Mouse (Mus musculus) limb, embryonic 13.5 days (tissue): ENCODE data around the gene Sh3pxd2a. TPM values are rescaled to one million over a fixed set of nuclear protein-coding genes. Genes with fewer than 3 reads are reported as not detected.
A peak's percentile ranks its signal among the peaks of the same experiment; 100 is the strongest.

Experiments used
- ATAC-seq: fragments of 200-750 bp; cut with Nextera tagmentation; 2 replicates; pipeline ENCODE4 v1.8.0; 2017; ENCODE audit warnings: low read depth, moderate number of reproducible peaks, moderate TSS enrichment; ENCODE audit not compliant: low FRiP score
- H3K27ac ChIP-seq: fragments of 300-500 bp; sonication (generic); 2 replicates; pipeline ENCODE4 v1.5.1; 2015; ENCODE audit warnings: inconsistent platforms, mild to moderate bottlenecking, moderate library complexity
- H3K27me3 ChIP-seq: fragments of 300-500 bp; sonication (generic); 2 replicates; pipeline ENCODE4 v1.6.1; 2015; ENCODE audit warnings: mild to moderate bottlenecking, inconsistent platforms
- H3K36me3 ChIP-seq: fragments of 300-500 bp; sonication (generic); 2 replicates; pipeline ENCODE4 v1.6.1; 2015; ENCODE audit warnings: inconsistent platforms, mild to moderate bottlenecking, moderate library complexity
- H3K4me1 ChIP-seq: fragments of 300-500 bp; sonication (generic); 2 replicates; pipeline ENCODE4 v1.6.1; 2015; ENCODE audit warnings: inconsistent platforms
- H3K4me2 ChIP-seq: fragments of 300-500 bp; sonication (generic); replicated peaks from 2 replicates; pipeline ENCODE4 v1.6.1; 2015; ENCODE audit warnings: inconsistent platforms, mild to moderate bottlenecking, moderate library complexity
- H3K4me3 ChIP-seq: fragments of 300-500 bp; sonication (generic); 2 replicates; pipeline ENCODE4 v1.5.1; 2015; ENCODE audit warnings: moderate library complexity, mild to moderate bottlenecking, inconsistent platforms
- H3K9ac ChIP-seq: fragments of 300-500 bp; sonication (generic); 2 replicates; pipeline ENCODE4 v1.6.1; 2015; ENCODE audit warnings: mild to moderate bottlenecking, inconsistent platforms
- H3K9me3 ChIP-seq: fragments of 300-500 bp; sonication (generic); 2 replicates; pipeline ENCODE4 v1.6.1; 2016; ENCODE audit warnings: inconsistent platforms
- WGBS: fragments of 180-500 bp; shearing (Covaris S2); methylation state at CpG from one replicate; pipeline ENCODE4 v1.1.7; 2015; 5-methylcytosine and 5-hydroxymethylcytosine counted together
- polyA plus RNA-seq: library from polyadenylated mRNA; unstranded; fragments of >200 nt; fragmentation: Nextera tagmentation; extraction: Ambion mirVana; gene quantifications from 2 replicates; pipeline ENCODE4 v1.2.1, GENCODE M21; 2015

Sh3pxd2a gene
- polyA plus RNA-seq, 1 experiment from 2014 or later, result 10.1 TPM

DNA sequence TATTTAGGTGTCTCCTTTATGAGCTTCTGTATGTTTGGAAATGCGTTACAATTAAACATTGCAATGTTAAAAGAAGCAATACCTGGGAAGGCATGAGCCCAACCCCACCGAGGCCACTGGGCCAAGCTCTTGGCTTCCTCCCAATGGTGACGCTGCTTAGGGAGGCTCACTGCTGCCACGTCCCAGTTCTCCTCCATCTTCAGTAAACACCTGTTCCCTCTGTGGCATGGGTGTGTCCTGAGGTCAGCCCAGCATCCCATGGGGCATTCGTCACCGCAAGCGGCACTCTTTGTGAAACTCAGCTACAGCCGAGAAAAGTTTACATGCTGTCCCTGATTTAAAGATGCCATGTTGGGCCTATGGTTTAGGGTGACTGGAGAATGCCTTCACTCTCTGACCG lies 23.4 kb upstream of the Sh3pxd2a start:
- ATAC-seq, result no peak
- Histone ChIP-seq H3K27ac (no peak overlapping the region), H3K27me3 (no peaks in the 10 kb centered on the region)

DNA sequence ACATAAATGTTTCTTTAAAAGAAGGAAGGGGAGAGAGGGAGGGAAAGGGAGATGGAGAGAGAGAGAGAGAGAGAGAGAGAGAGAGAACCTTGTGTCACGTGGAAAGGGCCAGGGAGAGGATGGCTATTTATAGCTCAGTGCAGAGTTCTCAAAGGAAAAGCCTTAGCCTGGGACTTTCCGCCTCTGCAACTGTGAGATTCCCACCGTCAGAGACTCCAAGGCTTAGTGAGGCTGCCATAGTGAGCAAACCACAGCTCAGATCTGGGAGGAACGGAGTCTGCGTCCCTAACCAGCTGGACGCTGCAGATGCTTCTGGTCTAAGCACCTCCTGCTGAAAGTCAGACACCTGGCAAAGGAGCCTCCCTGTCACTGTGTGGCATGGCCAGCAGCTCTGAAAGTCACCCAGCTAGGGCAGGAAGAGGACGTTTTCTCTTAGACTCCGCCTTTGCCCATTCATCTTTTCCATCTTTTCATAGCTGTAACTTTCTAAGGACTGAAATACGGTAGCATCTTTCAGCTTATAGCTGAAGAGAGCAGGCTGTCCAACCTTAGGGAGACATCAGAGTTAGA lies 21.9 kb upstream of the Sh3pxd2a start:
- peaks cover 16% of the 10 kb centered on the region for H3K4me1 ChIP-seq
- H3K4me2 ChIP-seq, result peak overlapping the region; percentile 17; the same call in 1 of the 2 replicates
- ATAC-seq, result no peak
- no peak overlapping the region for H3K27ac ChIP-seq
- no peak overlapping the region for H3K4me3 ChIP-seq
- H3K36me3 ChIP-seq, result no peaks in the 10 kb centered on the region
- H3K9me3 ChIP-seq, result peaks cover 8% of the 10 kb centered on the region
- H3K27me3 ChIP-seq, result no peaks in the 10 kb centered on the region
- H3K9ac ChIP-seq, result no peak overlapping the region
- WGBS, result 38% methylated on average over 9 of the region's 9 CpGs

More for the DNA sequence above, 23.4 kb upstream of the Sh3pxd2a start:
- no peaks in the 10 kb centered on the region for H3K9me3 ChIP-seq
- H3K4me3 ChIP-seq, result no peak overlapping the region
- H3K4me2 ChIP-seq, result no peak overlapping the region
- no peaks in the 10 kb centered on the region for H3K36me3 ChIP-seq
- peaks cover 16% of the 10 kb centered on the region for H3K4me1 ChIP-seq
- no peak overlapping the region for H3K9ac ChIP-seq
- 84% methylated on average over 9 of the region's 9 CpGs for WGBS

DNA sequence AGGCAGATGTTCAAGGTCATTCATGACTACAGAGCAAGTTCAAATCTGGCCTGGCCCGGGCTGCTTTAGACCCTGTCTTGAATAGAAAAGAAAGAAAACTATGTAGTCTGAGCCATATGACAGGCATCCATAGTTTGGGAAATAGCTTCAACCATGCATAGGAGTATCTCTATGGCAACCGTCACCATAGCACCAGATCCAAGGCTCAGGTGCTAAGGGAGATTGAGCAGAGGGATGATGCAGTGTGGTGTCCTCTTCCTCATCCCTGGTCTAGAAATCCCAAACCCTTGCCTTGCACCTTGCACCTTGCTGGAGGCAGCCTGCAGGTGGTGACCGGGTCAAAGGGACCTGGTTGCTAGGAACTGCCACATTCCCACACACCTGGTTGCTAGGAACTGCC lies 19.9 kb upstream of the Sh3pxd2a start:
- no peaks in the 10 kb centered on the region for H3K27me3 ChIP-seq
- peaks cover 8% of the 10 kb centered on the region for H3K9me3 ChIP-seq
- H3K4me1 ChIP-seq, result peaks cover 16% of the 10 kb centered on the region
- H3K36me3 ChIP-seq, result no peaks in the 10 kb centered on the region
- ATAC-seq, result no peak
- H3K4me3 ChIP-seq, result no peak overlapping the region
- no peak overlapping the region for H3K27ac ChIP-seq
- WGBS, result 85% methylated on average over 3 of the region's 3 CpGs
- no peak overlapping the region for H3K9ac ChIP-seq
- H3K4me2 ChIP-seq, result no peak overlapping the region

DNA sequence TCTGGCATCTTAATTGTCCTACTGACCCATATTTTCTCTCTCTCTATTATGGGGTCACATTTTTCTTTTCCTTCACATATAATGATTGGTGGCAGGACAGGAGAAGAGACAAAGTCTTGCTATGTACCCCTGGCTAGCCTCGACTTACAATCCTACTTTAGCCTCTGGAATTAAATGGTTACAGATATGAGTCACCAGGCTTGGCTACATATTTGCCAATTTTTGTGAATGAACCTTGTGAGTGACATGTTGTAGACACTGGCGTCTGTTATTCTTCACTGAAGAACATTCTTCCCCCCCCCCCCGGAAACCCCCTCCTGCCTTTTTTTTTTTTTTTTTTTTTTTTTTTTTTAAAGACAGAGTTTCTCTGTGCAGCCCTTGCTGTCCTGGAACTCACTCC lies 19.1 kb upstream of the Sh3pxd2a start:
- H3K9ac ChIP-seq, result no peak overlapping the region
- H3K27ac ChIP-seq, result no peak overlapping the region
- H3K4me3 ChIP-seq, result no peak overlapping the region
- no peaks in the 10 kb centered on the region for H3K36me3 ChIP-seq
- 67% methylated on average over 3 of the region's 3 CpGs for WGBS
- H3K4me1 ChIP-seq, result peaks cover 16% of the 10 kb centered on the region
- no peaks in the 10 kb centered on the region for H3K27me3 ChIP-seq
- no peak for ATAC-seq
- peaks cover 8% of the 10 kb centered on the region for H3K9me3 ChIP-seq
- H3K4me2 ChIP-seq, result no peak overlapping the region

DNA sequence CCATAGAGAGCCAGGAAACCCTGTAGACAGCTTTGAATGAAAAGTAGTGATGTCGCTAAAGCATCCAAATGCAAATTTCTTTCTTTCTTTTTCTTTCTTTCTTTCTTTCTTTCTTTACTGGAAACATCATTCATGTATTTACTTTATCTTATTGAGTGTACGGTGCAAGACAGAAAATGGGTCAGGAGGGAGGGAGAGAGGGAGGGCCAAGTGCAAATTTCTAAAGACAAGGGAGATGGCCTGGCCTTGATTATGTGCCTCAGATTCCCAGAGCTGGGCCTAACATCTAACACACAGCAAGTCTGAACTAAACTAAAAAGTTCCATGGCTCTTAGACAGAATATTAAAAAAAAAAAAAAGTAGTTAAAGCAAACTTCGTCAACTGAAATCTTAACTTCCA lies 9.3 kb upstream of the Sh3pxd2a start:
- H3K4me3 ChIP-seq, result no peak overlapping the region
- WGBS, result 76% methylated on average over 3 of the region's 3 CpGs
- H3K4me1 ChIP-seq, result peaks cover 7% of the 10 kb centered on the region
- H3K27me3 ChIP-seq, result no peaks in the 10 kb centered on the region
- no peak for ATAC-seq
- H3K9me3 ChIP-seq, result no peaks in the 10 kb centered on the region
- H3K9ac ChIP-seq, result no peak overlapping the region
- no peak overlapping the region for H3K4me2 ChIP-seq
- no peak overlapping the region for H3K27ac ChIP-seq
- H3K36me3 ChIP-seq, result no peaks in the 10 kb centered on the region

DNA sequence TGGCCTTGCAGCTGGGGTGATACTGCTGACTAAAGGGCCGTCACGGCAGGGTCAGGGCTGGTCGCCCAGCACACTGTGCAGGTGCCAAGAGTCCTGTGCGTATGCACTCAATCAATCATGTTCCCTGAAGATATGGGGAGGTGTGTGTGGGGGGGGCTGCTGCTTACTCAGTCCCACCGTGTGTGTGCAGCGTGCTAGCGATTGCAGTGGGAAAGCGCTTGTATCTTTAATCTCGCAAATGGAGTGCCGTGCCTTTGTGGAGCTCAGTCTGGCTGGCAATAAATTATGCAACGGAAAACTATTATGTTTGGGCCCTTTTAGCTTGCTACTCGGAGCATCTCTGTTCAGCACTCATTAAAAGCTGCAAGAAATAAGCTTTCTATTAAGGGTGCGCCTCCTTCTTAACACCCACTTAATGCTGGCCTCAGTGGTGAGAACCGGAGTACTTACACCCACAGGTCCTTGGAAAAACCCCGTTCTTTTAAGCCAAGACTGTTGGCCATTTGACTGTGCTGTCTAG lies 8.7 kb upstream of the Sh3pxd2a start:
- no peaks in the 10 kb centered on the region for H3K9me3 ChIP-seq
- no peaks in the 10 kb centered on the region for H3K36me3 ChIP-seq
- H3K4me1 ChIP-seq, result peaks cover 7% of the 10 kb centered on the region
- H3K9ac ChIP-seq, result no peak overlapping the region
- H3K27ac ChIP-seq, result no peak overlapping the region
- no peak overlapping the region for H3K4me2 ChIP-seq
- WGBS, result 30% methylated on average over 15 of the region's 15 CpGs
- no peak for ATAC-seq
- no peak overlapping the region for H3K4me3 ChIP-seq
- no peaks in the 10 kb centered on the region for H3K27me3 ChIP-seq

DNA sequence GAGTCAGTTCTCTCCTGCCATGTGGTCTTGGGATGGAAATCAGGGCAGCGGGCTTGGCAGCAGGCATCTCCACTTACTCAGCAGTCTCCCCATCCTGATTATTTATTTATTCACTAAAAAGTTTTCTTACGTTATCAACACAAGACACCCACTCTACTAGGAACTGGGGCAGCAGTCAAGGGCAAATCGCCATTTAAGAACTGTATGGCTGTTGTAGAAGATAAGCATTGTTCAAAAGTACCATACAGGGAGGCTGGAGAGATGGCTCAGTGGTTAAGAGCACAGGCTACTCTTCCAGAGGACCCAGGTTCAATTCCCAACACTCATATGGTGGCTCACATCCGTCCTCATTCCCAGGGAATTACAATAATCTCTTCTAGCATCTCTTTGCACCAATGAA lies 7.6 kb upstream of the Sh3pxd2a start:
- Histone ChIP-seq H3K36me3 (no peaks in the 10 kb centered on the region), H3K4me2 (no peak overlapping the region), H3K4me1 (peaks cover 7% of the 10 kb centered on the region), H3K27me3 (no peaks in the 10 kb centered on the region), H3K9ac (no peak overlapping the region), H3K27ac (no peak overlapping the region), H3K4me3 (no peak overlapping the region), H3K9me3 (no peaks in the 10 kb centered on the region)
- 80% methylated on average over 4 of the region's 4 CpGs for WGBS
- no peak for ATAC-seq

DNA sequence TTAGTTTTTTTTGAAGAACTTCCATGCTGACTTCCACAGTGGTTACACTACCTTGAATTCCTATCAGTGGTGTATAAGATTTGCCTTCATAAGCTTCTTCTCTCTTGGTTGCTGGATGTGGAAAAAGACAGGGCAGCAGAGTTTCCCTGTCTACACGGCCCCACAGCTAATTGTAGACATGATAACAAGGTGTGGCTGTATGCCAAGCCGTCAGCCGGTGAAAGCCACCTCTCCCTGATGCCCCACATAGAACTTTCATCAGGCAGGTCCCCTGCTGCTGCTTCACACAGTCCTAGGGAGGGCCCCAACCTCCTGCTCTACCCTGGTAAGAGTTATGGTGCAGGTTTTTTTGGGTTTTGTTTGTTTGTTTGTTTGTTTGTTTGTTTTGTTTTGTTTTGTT lies 4.5 kb upstream of the Sh3pxd2a start:
- no peak overlapping the region for H3K4me3 ChIP-seq
- no peaks in the 10 kb centered on the region for H3K9me3 ChIP-seq
- H3K9ac ChIP-seq, result no peak overlapping the region
- H3K27me3 ChIP-seq, result no peaks in the 10 kb centered on the region
- H3K4me2 ChIP-seq, result no peak overlapping the region
- no peak for ATAC-seq
- H3K4me1 ChIP-seq, result peaks cover 13% of the 10 kb centered on the region
- WGBS, result 69% methylated on average over 3 of the region's 3 CpGs
- no peak overlapping the region for H3K27ac ChIP-seq
- no peaks in the 10 kb centered on the region for H3K36me3 ChIP-seq

DNA sequence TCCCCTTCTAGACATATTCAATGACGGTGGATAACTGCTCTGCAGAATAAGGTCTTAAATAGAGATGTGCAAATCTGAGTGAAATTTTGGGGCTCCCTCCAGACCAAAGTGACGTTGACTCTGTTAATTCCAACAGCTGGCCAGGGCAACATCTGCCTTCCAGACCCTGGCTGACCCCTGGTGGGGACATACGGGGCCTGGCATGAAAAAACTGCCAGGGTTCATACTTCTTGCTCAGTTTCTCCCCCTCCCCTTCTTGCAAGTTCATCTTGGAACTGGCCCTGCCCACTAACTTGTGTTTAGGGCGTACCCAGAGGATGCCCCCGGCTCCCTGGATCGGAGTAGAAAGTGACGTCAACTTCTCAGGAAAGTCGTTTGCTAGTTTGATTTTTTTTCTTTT lies 2.6 kb upstream of the Sh3pxd2a start:
- WGBS, result 64% methylated on average over 8 of the region's 8 CpGs
- H3K9ac ChIP-seq, result no peak overlapping the region
- H3K4me2 ChIP-seq, result no peak overlapping the region
- ATAC-seq, result no peak
- no peak overlapping the region for H3K27ac ChIP-seq
- peaks cover 4% of the 10 kb centered on the region; the same call in 1 of the 2 replicates for H3K9me3 ChIP-seq
- no peaks in the 10 kb centered on the region for H3K27me3 ChIP-seq
- H3K36me3 ChIP-seq, result peaks cover 4% of the 10 kb centered on the region; the same call in 1 of the 2 replicates
- no peak overlapping the region for H3K4me3 ChIP-seq
- H3K4me1 ChIP-seq, result peaks cover 18% of the 10 kb centered on the region

DNA sequence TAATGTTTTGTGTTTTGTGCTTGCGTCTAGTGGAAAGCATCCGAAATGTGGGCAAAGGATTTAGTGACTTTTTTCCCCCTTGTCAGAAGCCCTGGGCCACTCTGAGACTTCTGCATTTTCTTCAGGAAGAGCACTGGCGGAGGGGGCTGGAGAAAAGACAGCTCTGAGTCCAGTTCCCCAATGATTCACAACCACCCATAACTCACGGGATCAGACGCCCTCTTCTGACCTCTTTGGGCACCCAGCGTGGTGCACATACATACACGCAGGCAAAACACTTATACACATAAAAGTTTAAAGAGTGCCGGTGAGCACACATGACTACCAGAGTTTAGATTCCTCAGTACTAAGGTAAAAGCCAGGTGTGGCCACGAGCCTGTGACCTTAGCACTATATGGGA lies 1.3 kb upstream of the Sh3pxd2a start:
- Histone ChIP-seq H3K9me3 (peaks cover 5% of the 10 kb centered on the region; the same call in 1 of the 2 replicates), H3K9ac (no peak overlapping the region), H3K4me2 (no peak overlapping the region), H3K27me3 (no peaks in the 10 kb centered on the region), H3K4me3 (no peak overlapping the region), H3K36me3 (peaks cover 4% of the 10 kb centered on the region; the same call in 1 of the 2 replicates), H3K27ac (no peak overlapping the region), H3K4me1 (peaks cover 27% of the 10 kb centered on the region)
- 70% methylated on average over 9 of the region's 9 CpGs for WGBS
- ATAC-seq, result no peak

DNA sequence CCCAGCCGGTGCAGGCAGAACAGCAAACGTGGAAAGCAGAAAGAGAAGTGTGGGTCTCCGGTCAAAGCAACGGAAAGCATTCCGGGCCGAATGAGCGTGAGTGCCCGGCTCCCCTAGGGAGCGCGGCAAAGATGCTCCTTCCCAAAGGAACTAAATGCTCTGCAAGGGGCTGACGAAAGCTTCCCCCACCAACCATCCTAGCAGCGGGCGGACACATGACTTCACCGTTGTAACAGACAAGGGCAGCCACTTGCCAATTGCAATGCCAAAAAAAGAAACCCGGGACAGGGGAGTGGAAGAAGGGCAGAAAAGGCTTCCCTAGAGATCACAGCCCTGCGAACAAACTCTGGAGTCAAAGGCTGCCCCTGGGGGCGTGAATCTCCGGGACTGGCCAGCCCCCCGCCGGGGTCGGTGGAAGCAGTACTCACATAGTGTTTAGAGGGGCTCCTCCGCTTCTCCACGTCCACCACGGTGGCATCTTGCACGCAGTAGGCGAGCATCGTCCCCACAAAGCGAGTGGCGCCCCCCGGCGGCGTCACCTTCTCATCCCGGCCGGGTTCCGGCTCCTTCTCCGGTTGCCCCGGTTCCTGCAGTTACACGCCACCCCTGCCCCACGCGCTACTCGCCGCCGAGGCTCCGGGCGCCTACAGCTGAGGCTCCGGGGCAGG lies 431 bp downstream of the Sh3pxd2a start:
- peak; percentile 48; the same call in 1 of the 2 replicates for ATAC-seq

DNA sequence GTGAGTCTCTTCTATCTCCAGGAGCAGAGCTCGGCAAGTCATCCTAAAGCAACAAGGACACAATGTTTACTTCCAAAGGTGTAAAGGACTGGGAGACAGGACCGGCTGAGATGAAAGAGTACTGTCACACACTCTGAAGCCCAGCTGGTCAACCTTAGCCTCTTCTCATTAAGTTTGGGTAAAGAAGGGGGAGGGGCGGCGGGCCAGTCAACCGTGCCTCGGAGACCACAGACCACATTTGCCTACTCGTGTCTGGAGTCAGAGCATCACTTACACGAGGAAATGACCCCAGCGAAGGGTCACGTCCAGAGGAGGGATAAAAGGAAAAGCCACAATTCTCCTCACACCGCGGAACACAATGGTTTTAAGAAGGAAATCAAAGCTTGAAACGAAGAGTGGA lies 995 bp downstream of the Sh3pxd2a start:
- peak overlapping the region; percentile 92 for H3K9ac ChIP-seq
- peak overlapping the region; percentile 33; the same call in 1 of the 2 replicates for H3K27ac ChIP-seq
- H3K9me3 ChIP-seq, result peaks cover 5% of the 10 kb centered on the region; the same call in 1 of the 2 replicates
- peaks cover 45% of the 10 kb centered on the region for H3K4me1 ChIP-seq
- H3K4me3 ChIP-seq, result peak overlapping the region; percentile 78
- no peaks in the 10 kb centered on the region for H3K27me3 ChIP-seq
- under 1% methylated on average over 13 of the region's 13 CpGs for WGBS
- H3K36me3 ChIP-seq, result peaks cover 4% of the 10 kb centered on the region; the same call in 1 of the 2 replicates
- ATAC-seq, result no peak
- H3K4me2 ChIP-seq, result peak overlapping the region; percentile 95

More for the DNA sequence above, 431 bp downstream of the Sh3pxd2a start:
- Histone ChIP-seq H3K27me3 (no peaks in the 10 kb centered on the region), H3K4me3 (peak overlapping the region; percentile 78), H3K9me3 (peaks cover 5% of the 10 kb centered on the region; the same call in 1 of the 2 replicates), H3K9ac (peak overlapping the region; percentile 92), H3K4me2 (peak overlapping the region; percentile 95), H3K4me1 (peaks cover 39% of the 10 kb centered on the region), H3K27ac (peak overlapping the region; percentile 81), H3K36me3 (peaks cover 4% of the 10 kb centered on the region; the same call in 1 of the 2 replicates)
- WGBS, result under 1% methylated on average over 46 of the region's 46 CpGs
